Mouse (Mus musculus): Measurements from ENCODE around the gene Kcnh5. TPM values are rescaled to one million over a fixed set of nuclear protein-coding genes. Genes with fewer than 3 reads are reported as not detected.
A peak's percentile ranks its signal among the peaks of the same experiment; 100 is the strongest.

The Kcnh5 gene
- polyA plus RNA-seq, 1 experiment from 2014 or later, result 0.18 TPM

DNA sequence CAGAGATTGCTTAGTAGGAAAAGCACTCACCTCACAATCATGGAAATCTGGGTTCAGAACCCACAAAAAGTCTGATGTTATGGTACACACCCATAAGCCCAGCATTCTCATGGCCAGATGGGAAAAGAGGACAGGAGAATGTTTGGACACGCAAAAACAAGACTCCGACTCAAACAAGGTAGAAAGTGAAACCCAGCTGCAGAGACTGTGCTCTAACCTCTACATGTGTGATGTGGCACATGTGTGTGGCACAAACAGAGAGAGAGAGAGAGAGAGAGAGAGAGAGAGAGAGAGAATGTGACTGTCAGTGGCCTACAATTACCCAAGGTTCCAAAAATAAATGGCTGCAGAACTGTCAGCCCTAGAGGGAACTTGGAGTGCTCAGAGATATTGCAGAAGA, 106.1 kb downstream of the Kcnh5 start:
- Histone ChIP-seq H3K4me2 (ENCODE audit: low read length) (no peak overlapping the region), H3K36me3 (ENCODE audit: insufficient read depth, low read length) (no peaks in the 10 kb centered on the region), H3K4me3 (replicated peaks; ENCODE audit: low read depth, low read length) (no peak overlapping the region), H3K4me1 (replicated peaks; ENCODE audit: insufficient read depth, low read length) (no peaks in the 10 kb centered on the region), H3K9me3 (replicated peaks; ENCODE audit: low read length) (no peaks in the 10 kb centered on the region), H3K9ac (ENCODE audit: low read depth, low read length) (no peak overlapping the region), H3K27me3 (ENCODE audit: insufficient read depth, low read length) (no peaks in the 10 kb centered on the region), H3K27ac (no peak overlapping the region)
- TF ChIP-seq CTCF (IDR thresholded peaks at IDR 0.05; ENCODE audit: low read depth), result no peak
- ATAC-seq (replicated peaks; ENCODE audit: low FRiP score, low read depth), result no peak
- no peak for DNase-seq (ENCODE audit: low spot score)
- WGBS, result 93% methylated on average over 2 of the region's 2 CpGs

GRCm38 (mm10) chr12:75062571-75062970, 114.6 kb downstream of the Kcnh5 start:
- Histone ChIP-seq H3K9me3 (replicated peaks; ENCODE audit: low read length) (no peaks in the 10 kb centered on the region), H3K4me2 (ENCODE audit: low read length) (no peak overlapping the region), H3K27me3 (ENCODE audit: insufficient read depth, low read length) (no peaks in the 10 kb centered on the region), H3K4me3 (replicated peaks; ENCODE audit: low read depth, low read length) (no peak overlapping the region), H3K27ac (no peak overlapping the region), H3K36me3 (ENCODE audit: insufficient read depth, low read length) (no peaks in the 10 kb centered on the region), H3K9ac (ENCODE audit: low read depth, low read length) (no peak overlapping the region), H3K4me1 (replicated peaks; ENCODE audit: insufficient read depth, low read length) (no peaks in the 10 kb centered on the region)
- DNase-seq (ENCODE audit: low spot score), result no peak
- no peak for TF ChIP-seq CTCF (IDR thresholded peaks at IDR 0.05; ENCODE audit: low read depth)
- ATAC-seq (replicated peaks; ENCODE audit: low FRiP score, low read depth), result no peak

DNA sequence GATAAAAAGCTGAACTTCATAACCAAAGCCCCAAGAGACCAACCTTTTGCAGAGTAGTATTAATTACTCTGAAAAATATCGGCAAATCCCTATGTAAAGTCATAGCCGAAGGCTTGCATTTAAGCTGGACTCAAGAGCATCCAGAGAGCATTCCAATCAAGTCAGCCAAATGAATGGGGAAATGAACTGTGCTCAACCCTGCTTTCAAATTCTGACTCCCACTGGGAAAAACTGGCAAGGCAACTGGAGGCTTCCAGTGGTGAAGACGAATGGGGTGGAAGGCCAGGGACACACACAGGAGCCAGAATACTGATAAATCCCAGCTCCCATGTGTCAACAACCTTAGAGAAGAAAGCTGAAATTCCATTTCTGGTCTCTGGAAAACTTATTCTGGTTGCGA, 115.4 kb downstream of the Kcnh5 start:
- Histone ChIP-seq H3K4me3 (replicated peaks; ENCODE audit: low read depth, low read length) (no peak overlapping the region), H3K27ac (no peak overlapping the region), H3K9me3 (replicated peaks; ENCODE audit: low read length) (no peaks in the 10 kb centered on the region), H3K36me3 (ENCODE audit: insufficient read depth, low read length) (no peaks in the 10 kb centered on the region), H3K27me3 (ENCODE audit: insufficient read depth, low read length) (no peaks in the 10 kb centered on the region), H3K4me2 (ENCODE audit: low read length) (no peak overlapping the region), H3K9ac (ENCODE audit: low read depth, low read length) (no peak overlapping the region), H3K4me1 (replicated peaks; ENCODE audit: insufficient read depth, low read length) (no peaks in the 10 kb centered on the region)
- no peak for TF ChIP-seq CTCF (IDR thresholded peaks at IDR 0.05; ENCODE audit: low read depth)
- 66% methylated on average over 4 of the region's 4 CpGs for WGBS
- DNase-seq (ENCODE audit: low spot score) (peak; percentile 12), ATAC-seq (replicated peaks; ENCODE audit: low FRiP score, low read depth) (no peak)

- Histone ChIP-seq H3K4me1 (replicated peaks; ENCODE audit: insufficient read depth, low read length) (no peaks in the 10 kb centered on the region), H3K36me3 (ENCODE audit: insufficient read depth, low read length) (no peaks in the 10 kb centered on the region), H3K9me3 (replicated peaks; ENCODE audit: low read length) (no peaks in the 10 kb centered on the region), H3K4me3 (replicated peaks; ENCODE audit: low read depth, low read length) (no peak overlapping the region), H3K4me2 (ENCODE audit: low read length) (no peak overlapping the region), H3K27me3 (ENCODE audit: insufficient read depth, low read length) (no peaks in the 10 kb centered on the region), H3K9ac (ENCODE audit: low read depth, low read length) (no peak overlapping the region), H3K27ac (no peak overlapping the region)
- TF ChIP-seq CTCF (IDR thresholded peaks at IDR 0.05; ENCODE audit: low read depth), result no peak
- ATAC-seq (replicated peaks; ENCODE audit: low FRiP score, low read depth), result no peak
- 67% methylated on average over 1 of the region's 1 CpGs for WGBS
- DNase-seq (ENCODE audit: low spot score), result no peak
Measured at GRCm38 (mm10) chr12:75053731-75054130, 123.4 kb downstream of the Kcnh5 start.

GRCm38 (mm10) chr12:75036694-75037093, 140.4 kb downstream of the Kcnh5 start:
- Histone ChIP-seq H3K27ac (no peak overlapping the region), H3K4me3 (replicated peaks; ENCODE audit: low read depth, low read length) (no peak overlapping the region), H3K36me3 (ENCODE audit: insufficient read depth, low read length) (no peaks in the 10 kb centered on the region), H3K4me1 (replicated peaks; ENCODE audit: insufficient read depth, low read length) (no peaks in the 10 kb centered on the region), H3K9me3 (replicated peaks; ENCODE audit: low read length) (no peaks in the 10 kb centered on the region), H3K9ac (ENCODE audit: low read depth, low read length) (no peak overlapping the region), H3K27me3 (ENCODE audit: insufficient read depth, low read length) (no peaks in the 10 kb centered on the region), H3K4me2 (ENCODE audit: low read length) (no peak overlapping the region)
- ATAC-seq (replicated peaks; ENCODE audit: low FRiP score, low read depth) (no peak), DNase-seq (ENCODE audit: low spot score) (no peak)
- 79% methylated on average over 5 of the region's 5 CpGs for WGBS
- no peak for TF ChIP-seq CTCF (IDR thresholded peaks at IDR 0.05; ENCODE audit: low read depth)

DNA sequence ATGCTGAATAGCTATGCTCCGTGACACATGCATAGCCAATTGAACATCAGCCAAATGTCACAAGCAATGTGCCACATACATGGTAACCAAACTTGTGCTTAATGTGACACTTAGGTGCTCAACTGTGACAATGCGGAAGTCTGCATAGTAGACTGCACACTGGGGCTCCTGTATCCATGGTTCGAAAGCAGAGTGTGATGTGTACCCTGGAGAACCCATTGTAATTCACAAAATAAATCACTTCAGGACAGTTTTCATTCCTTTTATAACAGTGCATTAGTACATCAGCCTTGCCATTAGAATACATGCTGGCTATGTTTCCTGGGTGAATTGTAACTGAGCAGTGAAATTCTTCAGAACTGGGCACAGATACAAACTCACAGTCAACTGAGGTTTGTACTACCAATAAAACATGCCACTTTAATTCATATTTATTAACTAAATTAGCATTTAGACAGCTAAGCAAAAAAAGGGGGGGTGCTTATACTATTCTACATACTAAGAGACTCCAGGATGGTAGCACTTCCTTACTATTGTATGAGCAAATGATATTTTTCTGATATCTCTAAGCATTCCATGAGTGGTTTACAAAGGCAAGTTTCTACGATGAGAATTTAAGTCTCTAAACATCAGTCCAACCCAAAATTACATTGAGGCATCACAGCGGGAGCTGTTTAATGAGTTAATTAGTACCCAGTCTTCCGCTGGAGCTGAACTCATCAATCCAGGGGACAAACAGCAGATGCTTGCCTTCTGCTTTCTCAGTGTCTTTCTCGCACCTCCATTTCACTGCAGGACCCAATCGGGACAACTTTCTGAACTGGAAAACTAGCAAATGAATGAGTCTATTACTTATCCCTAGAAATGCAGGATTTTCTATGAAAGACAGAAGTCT, 144.9 kb downstream of the Kcnh5 start:
- DNase-seq (ENCODE audit: low spot score) (no peak), ATAC-seq (replicated peaks; ENCODE audit: low FRiP score, low read depth) (no peak)
- H3K4me3 ChIP-seq (replicated peaks; ENCODE audit: low read depth, low read length), result no peak overlapping the region
- TF ChIP-seq CTCF (IDR thresholded peaks at IDR 0.05; ENCODE audit: low read depth), result no peak
- H3K36me3 ChIP-seq (ENCODE audit: insufficient read depth, low read length), result no peaks in the 10 kb centered on the region
- no peak overlapping the region for H3K27ac ChIP-seq
- H3K27me3 ChIP-seq (ENCODE audit: insufficient read depth, low read length), result no peaks in the 10 kb centered on the region
- H3K9ac ChIP-seq (ENCODE audit: low read depth, low read length), result no peak overlapping the region
- no peaks in the 10 kb centered on the region for H3K9me3 ChIP-seq (replicated peaks; ENCODE audit: low read length)
- 78% methylated on average over 8 of the region's 8 CpGs for WGBS
- H3K4me2 ChIP-seq (ENCODE audit: low read length), result no peak overlapping the region
- no peaks in the 10 kb centered on the region for H3K4me1 ChIP-seq (replicated peaks; ENCODE audit: insufficient read depth, low read length)

Measured in kidney, postnatal 0 days (tissue).